In the genomic region with DNA sequence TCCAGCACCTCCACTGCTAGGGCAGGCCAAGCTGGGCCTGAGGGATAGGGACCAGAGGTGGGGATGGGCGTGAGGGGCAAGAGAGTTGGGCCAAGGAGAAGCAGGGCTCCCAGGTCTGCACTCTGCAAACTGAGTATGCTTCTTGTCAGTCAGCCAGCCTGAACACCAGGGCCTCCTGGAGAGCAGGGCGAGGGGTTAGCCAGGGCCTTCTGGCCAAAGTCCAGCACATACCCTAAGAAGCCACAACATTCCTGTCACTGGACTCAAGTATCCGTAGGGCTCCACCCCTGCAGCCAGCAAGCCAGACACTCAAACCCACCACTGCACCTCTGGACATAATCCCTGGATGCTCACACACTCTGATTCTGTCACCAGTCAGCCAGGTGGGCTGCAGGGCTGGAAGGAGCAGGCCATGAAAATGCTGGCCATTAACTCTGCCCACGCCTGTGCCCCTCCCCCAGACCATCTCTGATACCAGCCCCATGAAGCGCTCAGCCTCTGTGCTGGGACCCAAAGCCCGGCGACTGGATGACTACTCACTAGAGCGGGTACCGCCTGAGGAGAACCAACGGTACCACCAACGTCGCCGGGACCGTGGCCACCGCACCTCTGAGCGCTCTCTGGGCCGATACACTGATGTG, we compare ENCODE assay signal across 10 mouse cellular contexts. TPM values are rescaled to one million over a fixed set of nuclear protein-coding genes. Genes with fewer than 3 reads are reported as not detected.
DNase-seq lines count a peak whose midpoint lies in the region; ATAC-seq and TF ChIP-seq lines count a peak whose summit lies in the region.
"Had no signal": no experiment of that assay in that cellular context is flagged by ENCODE, and none has a peak within 500 bp of the region (broad histone marks: within the 10 kb centered on the region; RNA-seq: fewer than 3 reads in every experiment).

No protein-coding gene starts in this region.

- DNase-seq in kidney, adult 11 months: peak; percentile 58
- DNase-seq in kidney, adult 9 months: no peak
- peak; percentile 65 for DNase-seq in cerebellum, adult 8-10 months
- DNase-seq in limb, embryonic 14.5 days (ENCODE audit: low spot score): peak; percentile 39
- no peak for DNase-seq in testis, postnatal 10 days (ENCODE audit: low spot score)
- DNase-seq in gastrocnemius, postnatal 25 days: no peak
- DNase-seq: liver had no signal

- peak overlapping the region; percentile 93; the same call in 1 of the 2 replicates for H3K27ac ChIP-seq in hindbrain, embryonic 12.5 days
- H3K27ac ChIP-seq in limb, embryonic 14.5 days (replicated peaks; ENCODE audit: low read depth, low read length): 0 out of 2 replicates have a peak overlapping the region, but pooled peaks have one; percentile 26
- H3K27ac ChIP-seq: stomach, embryonic 15.5 days had no signal

- H3K4me3 ChIP-seq in hindbrain, embryonic 12.5 days: no peak overlapping the region
- no peak overlapping the region for H3K4me3 ChIP-seq in limb, embryonic 14.5 days (replicated peaks; ENCODE audit: low read length)
- H3K4me3 ChIP-seq: stomach, embryonic 15.5 days had no signal

- H3K36me3 ChIP-seq in hindbrain, embryonic 12.5 days: 0 out of 2 replicates have a peak, but pooled peaks cover 9% of the 10 kb centered on the region
- no peaks in the 10 kb centered on the region for H3K36me3 ChIP-seq in limb, embryonic 14.5 days (ENCODE audit: control insufficient read depth, insufficient read depth, low read length)
- H3K36me3 ChIP-seq: stomach, embryonic 15.5 days had no signal

- WGBS in hindbrain, embryonic 12.5 days: 85% methylated on average over 17 of the region's 17 CpGs
- 79% methylated on average over 17 of the region's 17 CpGs for WGBS in limb, embryonic 14.5 days

- H3K27me3 ChIP-seq in hindbrain, embryonic 12.5 days: no peaks in the 10 kb centered on the region
- no peaks in the 10 kb centered on the region for H3K27me3 ChIP-seq in limb, embryonic 14.5 days (ENCODE audit: control insufficient read depth, insufficient read depth, low read length)
- H3K27me3 ChIP-seq: stomach, embryonic 15.5 days had no signal

- H3K4me1 ChIP-seq in hindbrain, embryonic 12.5 days: peaks cover 46% of the 10 kb centered on the region
- peaks cover 27% of the 10 kb centered on the region for H3K4me1 ChIP-seq in limb, embryonic 14.5 days (ENCODE audit: control insufficient read depth, insufficient read depth, low read length)

- peak overlapping the region; percentile 54; the same call in 1 of the 2 replicates for H3K9ac ChIP-seq in hindbrain, embryonic 12.5 days
- no peak overlapping the region for H3K9ac ChIP-seq in limb, embryonic 14.5 days (ENCODE audit: low read depth, low read length, severe bottlenecking)
- H3K9ac ChIP-seq: stomach, embryonic 15.5 days had no signal

- H3K9me3 ChIP-seq in hindbrain, embryonic 12.5 days (replicated peaks): no peaks in the 10 kb centered on the region
- H3K9me3 ChIP-seq in limb, embryonic 14.5 days (ENCODE audit: control insufficient read depth, low read length): no peaks in the 10 kb centered on the region
- H3K9me3 ChIP-seq: stomach, embryonic 15.5 days had no signal

- TF ChIP-seq POLR2A in limb, embryonic 14.5 days (IDR thresholded peaks at IDR 0.05; ENCODE audit: borderline replicate concordance, extremely low read depth, insufficient read depth, insufficient read length): no peak

- ATAC-seq in hindbrain, embryonic 12.5 days (ENCODE audit: low FRiP score): no peak
- ATAC-seq in limb, embryonic 14.5 days (ENCODE audit: low FRiP score, low read depth): no peak
- ATAC-seq in inflammation-experienced regulatory T-cells, adult 6 months: no peak

- no peak overlapping the region for H3K4me2 ChIP-seq in hindbrain, embryonic 12.5 days (replicated peaks)
- no peak overlapping the region for H3K4me2 ChIP-seq in limb, embryonic 14.5 days (replicated peaks; ENCODE audit: low read depth, low read length, severe bottlenecking)
- H3K4me2 ChIP-seq: stomach, embryonic 15.5 days had no signal

RNA-seq across cellular contexts. Expression of a gene that starts 26.5 kb away (rescaled TPM):
- 62.5 and 64.8 TPM in 2 replicates for polyA plus RNA-seq in hindbrain, embryonic 12.5 days (2016; fragmentation: Nextera tagmentation; extraction: Ambion mirVana)
- 33.3 and 38.2 TPM in 2 replicates for polyA plus RNA-seq in limb, embryonic 14.5 days (2012; rRNA removed)
- polyA plus RNA-seq in limb, embryonic 14.5 days (2014; fragmentation: Nextera tagmentation; extraction: Ambion mirVana): 66.0 and 70.1 TPM in 2 replicates
- 1 to 10 TPM; 5.9 to 7.1 TPM for total RNA-seq in gastrocnemius, postnatal 25 days (2021)
- 10 to 100 TPM; 42.4 to 46.3 (median 45.8) TPM for polyA plus RNA-seq in inflammation-experienced regulatory T-cells, adult 6 months (2017; shearing (Covaris generic))

RNA-seq across cellular contexts. Expression of a gene that starts 49.9 kb away (rescaled TPM):
- 51.2 and 55.9 TPM in 2 replicates for polyA plus RNA-seq in hindbrain, embryonic 12.5 days (2016; fragmentation: Nextera tagmentation; extraction: Ambion mirVana)
- polyA plus RNA-seq in limb, embryonic 14.5 days (2012; rRNA removed): 144 and 158 TPM in 2 replicates
- 71.0 and 71.7 TPM in 2 replicates for polyA plus RNA-seq in limb, embryonic 14.5 days (2014; fragmentation: Nextera tagmentation; extraction: Ambion mirVana)
- 10 to 100 TPM; 36.7 to 40.2 TPM for total RNA-seq in gastrocnemius, postnatal 25 days (2021)
- 10 to 100 TPM; 28.0 to 61.1 (median 55.5) TPM for polyA plus RNA-seq in inflammation-experienced regulatory T-cells, adult 6 months (2017; shearing (Covaris generic))

RNA-seq across cellular contexts. Expression of a gene that starts 51.5 kb away (rescaled TPM):
- polyA plus RNA-seq in hindbrain, embryonic 12.5 days (2016; fragmentation: Nextera tagmentation; extraction: Ambion mirVana): 20.9 and 21.3 TPM in 2 replicates
- 68.8 and 86.2 TPM in 2 replicates for polyA plus RNA-seq in limb, embryonic 14.5 days (2012; rRNA removed)
- polyA plus RNA-seq in limb, embryonic 14.5 days (2014; fragmentation: Nextera tagmentation; extraction: Ambion mirVana): 18.5 and 19.8 TPM in 2 replicates
- 10 to 100 TPM; 20.0 to 22.2 TPM for total RNA-seq in gastrocnemius, postnatal 25 days (2021)
- polyA plus RNA-seq in inflammation-experienced regulatory T-cells, adult 6 months (2017; shearing (Covaris generic)): 1 to 10 TPM; 9.2 to 9.5 (median 9.4) TPM

Comparison
In these comparisons a context has a peak if more than half of its experiments do, and no peak if none do; other contexts are left out.
1. DNase-seq: peak in kidney, adult 11 months (single experiment), cerebellum, adult 8-10 months (single experiment) and limb, embryonic 14.5 days (single experiment); none in kidney, adult 9 months (single experiment), testis, postnatal 10 days (single experiment) and gastrocnemius, postnatal 25 days (single experiment).